Comparison of ENCODE assay signal across 8 mouse cellular contexts in the genomic region with DNA sequence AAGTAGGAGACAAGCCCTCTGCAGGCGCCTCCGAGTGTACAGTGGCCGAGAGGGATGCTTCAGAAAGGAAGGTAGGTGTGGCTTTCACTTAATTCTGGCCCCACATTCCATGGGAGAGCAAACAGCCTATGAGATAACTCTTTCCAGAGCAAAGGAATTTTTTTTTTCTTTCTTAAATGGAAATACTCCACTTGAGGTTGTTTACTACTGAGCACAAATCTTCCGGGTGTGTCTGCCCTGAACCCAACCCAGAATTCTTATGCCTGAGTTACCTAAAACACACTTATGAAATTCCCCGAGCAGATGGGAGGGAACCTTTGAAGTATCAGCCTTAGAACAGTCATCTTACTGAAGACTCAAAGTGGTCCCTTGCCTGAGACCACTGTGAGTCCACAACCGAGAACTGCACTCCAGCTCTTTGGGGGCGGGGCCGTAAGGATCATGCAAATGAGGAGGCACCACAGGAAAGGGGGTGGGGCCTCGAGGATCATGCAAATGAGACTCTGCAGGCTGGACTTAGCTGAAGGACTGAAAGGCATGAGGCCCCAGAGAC.
A peak's percentile ranks its signal among the peaks of the same experiment; 100 is the strongest.
DNase-seq lines count a peak whose midpoint lies in the region; ATAC-seq and TF ChIP-seq lines count a peak whose summit lies in the region.

No protein-coding gene starts in this region.

- no peak overlapping the region for H3K9ac ChIP-seq in hindbrain, embryonic 11.5 days (ENCODE audit: low read depth, low read length)
- no peak overlapping the region for H3K9ac ChIP-seq in hindbrain, embryonic 13.5 days
- no peak overlapping the region for H3K9ac ChIP-seq in embryonic facial prominence, embryonic 11.5 days (replicated peaks; ENCODE audit: low read length)
- no peak overlapping the region for H3K9ac ChIP-seq in lung, embryonic 15.5 days
- no peak overlapping the region for H3K9ac ChIP-seq in stomach, embryonic 16.5 days (ENCODE audit: low read length)

- 47% methylated on average over 9 of the region's 9 CpGs for WGBS in hindbrain, embryonic 11.5 days
- WGBS in hindbrain, embryonic 13.5 days, result 52% methylated on average over 9 of the region's 9 CpGs
- WGBS in embryonic facial prominence, embryonic 11.5 days, result 50% methylated on average over 9 of the region's 9 CpGs
- 33% methylated on average over 9 of the region's 9 CpGs for WGBS in lung, embryonic 15.5 days
- WGBS in stomach, embryonic 16.5 days, result 42% methylated on average over 9 of the region's 9 CpGs
- WGBS in cerebellum, adult 2 months, result 52% methylated on average over 9 of the region's 9 CpGs

- TF ChIP-seq CTCF in cerebellum, adult 2 months (IDR thresholded peaks at IDR 0.05; ENCODE audit: borderline replicate concordance, insufficient read depth, low read depth, low read length), result no peak

- peak; percentile 83 for ATAC-seq in hindbrain, embryonic 11.5 days (ENCODE audit: low FRiP score)
- no peak for ATAC-seq in hindbrain, embryonic 13.5 days (ENCODE audit: low FRiP score)
- peak; percentile 73; the same call in 1 of the 2 replicates for ATAC-seq in embryonic facial prominence, embryonic 11.5 days (replicated peaks; ENCODE audit: insufficient number of reproducible peaks, low FRiP score, low TSS enrichment, low read depth)
- ATAC-seq in lung, embryonic 15.5 days (ENCODE audit: borderline replicate concordance, extremely low read depth, low FRiP score, low TSS enrichment), result peak; percentile 76; the same call in 1 of the 2 replicates
- peak; percentile 37; the same call in 1 of the 2 replicates for ATAC-seq in stomach, embryonic 16.5 days (ENCODE audit: insufficient read depth, low FRiP score)

- H3K4me1 ChIP-seq in hindbrain, embryonic 11.5 days (replicated peaks; ENCODE audit: control insufficient read depth, insufficient read depth, low read length), result no peaks in the 10 kb centered on the region
- no peaks in the 10 kb centered on the region for H3K4me1 ChIP-seq in hindbrain, embryonic 13.5 days (replicated peaks)
- H3K4me1 ChIP-seq in embryonic facial prominence, embryonic 11.5 days (ENCODE audit: control insufficient read depth, insufficient read depth, low read length), result no peaks in the 10 kb centered on the region
- H3K4me1 ChIP-seq in lung, embryonic 15.5 days, result peaks cover 8% of the 10 kb centered on the region
- 0 out of 2 replicates have a peak, but pooled peaks cover 3% of the 10 kb centered on the region for H3K4me1 ChIP-seq in stomach, embryonic 16.5 days (ENCODE audit: control insufficient read depth, insufficient read depth, low read length)
- H3K4me1 ChIP-seq in cerebellum, adult 2 months (ENCODE audit: control insufficient read depth, insufficient read depth, low read length), result no peaks in the 10 kb centered on the region

- no peak overlapping the region for H3K4me3 ChIP-seq in hindbrain, embryonic 11.5 days (ENCODE audit: low read depth, low read length)
- H3K4me3 ChIP-seq in hindbrain, embryonic 13.5 days, result no peak overlapping the region
- no peak overlapping the region for H3K4me3 ChIP-seq in embryonic facial prominence, embryonic 11.5 days (ENCODE audit: low read depth, low read length)
- no peak overlapping the region for H3K4me3 ChIP-seq in lung, embryonic 15.5 days
- H3K4me3 ChIP-seq in stomach, embryonic 16.5 days (replicated peaks; ENCODE audit: low read length), result no peak overlapping the region
- no peak overlapping the region for H3K4me3 ChIP-seq in cerebellum, adult 2 months (replicated peaks; ENCODE audit: insufficient read depth, low read depth, low read length)

- H3K36me3 ChIP-seq in hindbrain, embryonic 11.5 days (ENCODE audit: control insufficient read depth, insufficient read depth, low read length), result peaks cover 3% of the 10 kb centered on the region; the same call in 1 of the 2 replicates
- H3K36me3 ChIP-seq in hindbrain, embryonic 13.5 days, result peaks cover 68% of the 10 kb centered on the region
- no peaks in the 10 kb centered on the region; the same call in 1 of the 2 replicates for H3K36me3 ChIP-seq in embryonic facial prominence, embryonic 11.5 days (replicated peaks; ENCODE audit: control insufficient read depth, insufficient read depth, low read depth, low read length)
- H3K36me3 ChIP-seq in lung, embryonic 15.5 days, result peaks cover 6% of the 10 kb centered on the region; the same call in 1 of the 2 replicates
- peaks cover 3% of the 10 kb centered on the region; the same call in 1 of the 2 replicates for H3K36me3 ChIP-seq in stomach, embryonic 16.5 days (ENCODE audit: control insufficient read depth, insufficient read depth, low read length)

- no peak overlapping the region for H3K4me2 ChIP-seq in hindbrain, embryonic 11.5 days (replicated peaks; ENCODE audit: low read depth, low read length)
- no peak overlapping the region for H3K4me2 ChIP-seq in hindbrain, embryonic 13.5 days
- H3K4me2 ChIP-seq in embryonic facial prominence, embryonic 11.5 days (ENCODE audit: low read depth, low read length), result no peak overlapping the region
- H3K4me2 ChIP-seq in lung, embryonic 15.5 days, result peak overlapping the region; percentile 10; the same call in 1 of the 2 replicates
- no peak overlapping the region for H3K4me2 ChIP-seq in stomach, embryonic 16.5 days (ENCODE audit: low read depth, low read length)

- DNase-seq in hindbrain, embryonic 11.5 days (ENCODE audit: low spot score), result peak; percentile 77
- peak; percentile 60 for DNase-seq in embryonic facial prominence, embryonic 11.5 days (ENCODE audit: low spot score)
- peak; percentile 12 for DNase-seq in hindlimb bud, embryonic 11.5 days (ENCODE audit: extremely low spot score, low read depth, low spot score)
- DNase-seq in ovary, adult 18-20 months (ENCODE audit: low spot score), result no peak
- no peak for DNase-seq in cerebellum, adult 2 months

- no peak overlapping the region for H3K27ac ChIP-seq in hindbrain, embryonic 11.5 days (ENCODE audit: low read depth, low read length)
- H3K27ac ChIP-seq in hindbrain, embryonic 13.5 days, result no peak overlapping the region
- no peak overlapping the region for H3K27ac ChIP-seq in embryonic facial prominence, embryonic 11.5 days (replicated peaks; ENCODE audit: low read depth, low read length)
- peak overlapping the region; percentile 69 for H3K27ac ChIP-seq in lung, embryonic 15.5 days
- H3K27ac ChIP-seq in stomach, embryonic 16.5 days (ENCODE audit: low read length), result no peak overlapping the region
- H3K27ac ChIP-seq in cerebellum, adult 2 months (ENCODE audit: insufficient read depth, low read length), result no peak overlapping the region

- H3K27me3 ChIP-seq in hindbrain, embryonic 11.5 days (ENCODE audit: control insufficient read depth, insufficient read depth, low read length), result no peaks in the 10 kb centered on the region
- H3K27me3 ChIP-seq in hindbrain, embryonic 13.5 days, result no peaks in the 10 kb centered on the region
- no peaks in the 10 kb centered on the region for H3K27me3 ChIP-seq in embryonic facial prominence, embryonic 11.5 days (ENCODE audit: control insufficient read depth, insufficient read depth, low read length)
- H3K27me3 ChIP-seq in lung, embryonic 15.5 days, result no peaks in the 10 kb centered on the region
- no peaks in the 10 kb centered on the region for H3K27me3 ChIP-seq in stomach, embryonic 16.5 days (ENCODE audit: control insufficient read depth, insufficient read depth, low read length)
- no peaks in the 10 kb centered on the region for H3K27me3 ChIP-seq in cerebellum, adult 2 months (ENCODE audit: control insufficient read depth, insufficient read depth, low read length)

- no peaks in the 10 kb centered on the region for H3K9me3 ChIP-seq in hindbrain, embryonic 11.5 days (ENCODE audit: control insufficient read depth, low read length)
- H3K9me3 ChIP-seq in hindbrain, embryonic 13.5 days, result no peaks in the 10 kb centered on the region
- no peaks in the 10 kb centered on the region for H3K9me3 ChIP-seq in embryonic facial prominence, embryonic 11.5 days (replicated peaks; ENCODE audit: control insufficient read depth, low read length)
- H3K9me3 ChIP-seq in lung, embryonic 15.5 days, result no peaks in the 10 kb centered on the region
- no peaks in the 10 kb centered on the region for H3K9me3 ChIP-seq in stomach, embryonic 16.5 days (replicated peaks; ENCODE audit: control insufficient read depth, low read length)

- TF ChIP-seq POLR2A in cerebellum, adult 2 months (IDR thresholded peaks at IDR 0.05; ENCODE audit: borderline replicate concordance, insufficient read depth, low read length), result no peak

Comparison
In these comparisons a context has a peak if more than half of its experiments do, and no peak if none do; other contexts are left out.
1. DNase-seq: peak in hindbrain, embryonic 11.5 days (single experiment), embryonic facial prominence, embryonic 11.5 days (single experiment) and hindlimb bud, embryonic 11.5 days (single experiment); none in ovary, adult 18-20 months (single experiment) and cerebellum, adult 2 months (0 of 2).